Mouse (Mus musculus) kidney, adult 2 months (tissue): ENCODE results near the gene Dock7. TPM values are rescaled to one million over a fixed set of nuclear protein-coding genes. Genes with fewer than 3 reads are reported as not detected.
A peak's percentile ranks its signal among the peaks of the same experiment; 100 is the strongest.

Experiments
- DNase-seq: peaks from one replicate; pipeline ENCODE4 v3.0.0; 2021
- H3K27ac ChIP-seq: fragments of 200-500 bp; 2 replicates; pipeline ENCODE4 v1.5.1; 2012; ENCODE audit warnings: low read depth, low read length, control low read depth, inconsistent platforms; ENCODE audit not compliant: insufficient read depth
- H3K27me3 ChIP-seq: fragments of 200-500 bp; replicated peaks from 2 replicates; pipeline ENCODE4 v1.6.1; 2012; ENCODE audit warnings: mild to moderate bottlenecking, moderate library complexity, low read length, inconsistent platforms; ENCODE audit not compliant: control insufficient read depth, insufficient read depth
- H3K36me3 ChIP-seq: fragments of 200-500 bp; 2 replicates; pipeline ENCODE4 v1.6.1; 2012; ENCODE audit warnings: mild to moderate bottlenecking, moderate library complexity, low read length, inconsistent platforms; ENCODE audit not compliant: control insufficient read depth, insufficient read depth
- H3K4me1 ChIP-seq: fragments of 200-500 bp; 2 replicates; pipeline ENCODE4 v1.6.1; 2011; ENCODE audit warnings: low read length; ENCODE audit not compliant: control insufficient read depth, insufficient read depth
- H3K4me3 ChIP-seq: fragments of 200-500 bp; 2 replicates; pipeline ENCODE4 v1.5.1; 2011; ENCODE audit warnings: mild to moderate bottlenecking, low read depth, low read length, control low read depth; ENCODE audit not compliant: insufficient read depth
- CTCF ChIP-seq: fragments of 200-500 bp; conservative IDR thresholded peaks from 2 replicates; pipeline ENCODE4 v1.5.1; 2011; ENCODE audit warnings: low read depth, mild to moderate bottlenecking, control low read depth, low read length, moderate library complexity, mixed read lengths; ENCODE audit not compliant: insufficient read depth, insufficient read length
- POLR2A ChIP-seq: fragments of 200-500 bp; IDR thresholded peaks from one replicate; pipeline ENCODE4 v1.6.1; 2011; ENCODE audit warnings: low read depth, low read length, control low read depth
- WGBS: fragments of 180-500 bp; shearing (Covaris S2); methylation state at CpG from one replicate; pipeline ENCODE4 v1.1.7; 2018; 5-methylcytosine and 5-hydroxymethylcytosine counted together
- polyA plus RNA-seq: library from polyadenylated mRNA; depleted of rRNA; stranded (reverse); fragments of >200 nt; gene quantifications from 2 replicates; pipeline ENCODE4 v1.2.3, GENCODE M21; 2012

The Dock7 gene
- polyA plus RNA-seq, 1 experiment = 20.6 TPM

DNA sequence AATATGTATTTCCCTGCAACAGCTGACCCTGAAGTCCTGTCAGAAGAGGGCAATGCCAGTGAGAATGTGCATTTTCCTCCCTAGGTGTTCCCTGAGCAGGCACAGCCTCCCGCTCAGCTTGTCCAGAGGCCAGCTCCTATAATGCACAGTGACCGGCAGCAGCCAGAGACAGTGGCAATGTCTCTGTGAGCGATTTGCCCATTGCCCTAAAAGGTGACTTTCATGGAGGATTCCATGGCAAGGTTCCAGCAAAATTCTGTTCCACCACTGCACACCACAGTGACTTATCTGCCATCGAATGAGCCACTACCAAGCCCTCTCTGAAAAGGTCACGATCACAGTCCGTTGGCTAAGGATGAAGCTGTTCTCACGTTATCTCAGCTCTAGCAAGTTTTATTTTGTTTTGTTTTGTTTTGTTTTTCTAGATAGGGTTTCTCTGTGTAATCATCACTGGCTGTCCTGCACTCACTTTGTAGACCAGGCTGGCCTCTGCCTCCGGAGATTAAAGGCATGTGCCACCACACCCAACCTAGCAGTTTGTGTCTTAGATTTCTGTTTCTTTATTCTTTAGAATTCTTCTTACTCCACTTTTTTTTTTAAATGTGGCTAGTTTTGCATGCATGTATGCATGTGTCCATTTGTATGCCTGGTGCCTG, 17.4 kb upstream of the Dock7 start:
- Histone ChIP-seq H3K36me3 (no peaks in the 10 kb centered on the region), H3K4me1 (no peaks in the 10 kb centered on the region; the same call in 1 of the 2 replicates), H3K27ac (no peak overlapping the region), H3K27me3 (no peaks in the 10 kb centered on the region), H3K4me3 (no peak overlapping the region)
- 57% methylated on average over 8 of the region's 8 CpGs for WGBS
- TF ChIP-seq POLR2A = no peak
- TF ChIP-seq CTCF = no peak
- peak; percentile 28 for DNase-seq

DNA sequence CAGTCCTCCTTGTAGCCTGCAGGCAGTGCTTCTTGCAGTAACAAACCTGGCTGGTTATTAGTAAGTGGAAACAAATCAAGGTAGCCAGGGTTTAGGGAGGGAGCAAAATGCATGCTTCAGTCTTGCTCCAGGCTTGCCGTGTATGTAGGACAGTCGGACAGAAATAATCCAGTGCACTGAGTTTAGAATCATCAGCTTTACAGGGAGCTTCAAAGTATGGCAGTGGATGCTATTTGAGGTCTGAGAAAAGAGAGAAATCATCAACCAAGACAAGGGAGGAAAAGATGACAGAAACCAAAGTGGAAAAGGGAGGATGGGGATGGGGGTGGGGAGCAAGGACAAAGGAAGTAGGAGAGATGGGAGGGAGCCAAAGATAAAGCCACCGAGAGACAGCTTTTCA, 13.8 kb upstream of the Dock7 start:
- no peaks in the 10 kb centered on the region for H3K27me3 ChIP-seq
- DNase-seq = no peak
- 80% methylated on average over 3 of the region's 3 CpGs for WGBS
- H3K4me3 ChIP-seq = no peak overlapping the region
- TF ChIP-seq CTCF = no peak
- no peak for TF ChIP-seq POLR2A
- no peaks in the 10 kb centered on the region for H3K36me3 ChIP-seq
- no peak overlapping the region for H3K27ac ChIP-seq
- no peaks in the 10 kb centered on the region for H3K4me1 ChIP-seq

DNA sequence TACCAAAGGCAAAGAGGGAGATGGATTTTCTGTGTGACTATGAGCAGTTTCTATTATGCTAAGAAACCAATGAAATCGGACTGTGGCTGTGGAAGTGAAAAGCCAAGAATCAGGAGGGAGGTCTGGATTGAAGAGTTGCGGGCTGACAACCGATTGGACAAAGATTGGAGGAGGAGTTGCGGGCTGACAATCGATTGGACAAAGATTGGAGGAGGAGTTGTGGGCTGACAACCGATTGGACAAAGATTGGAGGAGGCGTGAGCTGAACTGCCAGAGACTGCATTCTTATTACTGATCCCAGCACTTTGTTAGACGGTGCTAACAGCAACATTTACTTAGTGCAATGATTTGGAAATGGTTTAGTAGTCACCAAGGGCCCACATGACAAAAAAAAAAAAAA, 12.6 kb upstream of the Dock7 start:
- Histone ChIP-seq H3K36me3 (no peaks in the 10 kb centered on the region), H3K4me1 (no peaks in the 10 kb centered on the region), H3K4me3 (no peak overlapping the region), H3K27me3 (no peaks in the 10 kb centered on the region), H3K27ac (no peak overlapping the region)
- WGBS = 97% methylated on average over 8 of the region's 8 CpGs
- DNase-seq = no peak
- no peak for TF ChIP-seq CTCF
- TF ChIP-seq POLR2A = no peak

DNA sequence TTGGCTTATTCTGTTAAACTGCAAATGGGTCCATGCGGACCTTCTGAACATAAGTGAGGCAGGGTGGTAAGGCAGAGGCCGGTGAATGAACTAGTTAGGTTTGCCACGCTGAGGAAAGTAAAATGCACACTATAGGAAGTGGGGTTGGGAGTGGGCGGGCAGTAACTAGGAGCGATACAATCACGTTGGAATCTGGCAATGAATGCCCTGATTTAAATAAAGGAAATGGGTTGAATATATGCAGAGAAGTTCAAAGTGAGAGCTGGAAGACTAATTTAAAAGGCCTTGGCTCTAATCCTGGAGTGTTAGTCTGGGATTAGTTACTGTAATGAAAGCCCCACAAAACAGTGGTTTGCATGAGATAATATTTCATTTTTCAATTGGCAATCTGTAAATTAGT, 12.0 kb upstream of the Dock7 start:
- WGBS = 68% methylated on average over 6 of the region's 6 CpGs
- Histone ChIP-seq H3K27me3 (no peaks in the 10 kb centered on the region), H3K4me3 (no peak overlapping the region), H3K4me1 (no peaks in the 10 kb centered on the region), H3K36me3 (no peaks in the 10 kb centered on the region), H3K27ac (no peak overlapping the region)
- TF ChIP-seq CTCF = no peak
- TF ChIP-seq POLR2A = no peak
- DNase-seq = no peak

DNA sequence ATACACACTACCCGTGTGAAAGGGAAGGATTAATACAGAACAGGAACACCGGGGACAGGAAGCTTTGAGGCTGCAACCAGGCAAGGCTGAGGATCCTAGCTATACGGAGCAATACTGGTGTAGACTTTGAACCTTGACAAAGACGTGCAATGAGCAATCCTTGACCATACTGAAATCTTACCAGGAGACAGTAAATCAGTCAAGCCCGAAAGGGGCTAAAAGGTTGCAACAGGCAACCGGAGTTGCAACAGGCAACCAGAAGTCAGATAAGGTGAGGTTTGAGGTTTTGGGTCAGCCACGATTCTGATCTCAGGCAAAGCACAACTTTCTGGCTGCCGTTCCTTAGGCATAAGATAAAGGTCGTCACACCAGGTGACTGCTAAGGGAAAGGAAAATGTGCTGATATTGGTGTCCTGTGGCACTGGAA, 10.5 kb upstream of the Dock7 start:
- no peak for DNase-seq
- Histone ChIP-seq H3K36me3 (no peaks in the 10 kb centered on the region), H3K4me1 (no peaks in the 10 kb centered on the region), H3K27me3 (no peaks in the 10 kb centered on the region), H3K4me3 (no peak overlapping the region), H3K27ac (no peak overlapping the region)
- TF ChIP-seq POLR2A = no peak
- TF ChIP-seq CTCF = no peak
- 42% methylated on average over 9 of the region's 9 CpGs for WGBS

DNA sequence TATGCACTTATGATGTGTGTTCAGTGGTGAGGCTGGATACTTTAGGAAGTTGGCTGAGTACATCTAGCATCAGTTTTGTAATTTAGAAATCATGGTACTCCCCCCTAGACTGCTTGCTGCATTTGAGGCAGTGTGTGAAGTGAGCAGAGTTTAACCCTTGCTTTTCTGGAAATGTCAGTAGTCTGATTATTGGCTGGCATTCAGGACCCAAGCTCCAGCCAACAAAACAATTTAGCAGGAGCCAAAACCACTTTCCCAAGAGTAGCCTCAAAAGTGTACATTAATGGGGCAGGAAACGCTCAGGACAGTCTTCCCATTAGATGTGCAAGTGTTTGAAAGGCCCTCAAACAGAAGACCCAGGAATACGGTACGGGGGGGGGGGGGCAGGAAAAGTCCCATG, 2.8 kb upstream of the Dock7 start:
- no peak overlapping the region for H3K27ac ChIP-seq
- H3K4me1 ChIP-seq = peaks cover 9% of the 10 kb centered on the region; the same call in 1 of the 2 replicates
- 59% methylated on average over 3 of the region's 3 CpGs for WGBS
- H3K27me3 ChIP-seq = no peaks in the 10 kb centered on the region
- TF ChIP-seq POLR2A (no peak), CTCF (no peak)
- DNase-seq = no peak
- H3K36me3 ChIP-seq = no peaks in the 10 kb centered on the region
- H3K4me3 ChIP-seq = no peak overlapping the region

DNA sequence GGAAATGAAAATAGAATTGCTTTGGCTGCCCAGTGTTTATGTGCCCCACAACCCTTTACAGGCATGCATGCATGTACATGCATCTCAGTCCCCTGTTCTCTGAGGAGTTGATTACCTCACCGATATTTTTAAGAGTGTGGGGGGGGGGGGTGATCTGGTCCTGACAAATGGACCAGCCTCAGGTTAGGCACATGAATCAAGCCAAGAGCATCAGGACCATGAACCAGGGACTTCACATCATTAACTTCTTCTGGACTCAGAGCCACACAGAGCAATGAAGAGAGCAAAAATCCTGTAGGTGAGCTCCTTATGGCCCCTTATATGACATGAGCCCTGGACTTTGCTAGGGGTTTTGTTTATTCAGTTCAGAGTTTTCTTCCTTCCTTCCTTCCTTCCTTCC, 2.1 kb upstream of the Dock7 start:
- 72% methylated on average over 1 of the region's 1 CpGs for WGBS
- TF ChIP-seq CTCF = no peak
- TF ChIP-seq POLR2A = no peak
- H3K27me3 ChIP-seq = no peaks in the 10 kb centered on the region
- no peak for DNase-seq
- H3K4me3 ChIP-seq = no peak overlapping the region
- H3K27ac ChIP-seq = no peak overlapping the region
- no peaks in the 10 kb centered on the region for H3K36me3 ChIP-seq
- peaks cover 9% of the 10 kb centered on the region; the same call in 1 of the 2 replicates for H3K4me1 ChIP-seq

DNA sequence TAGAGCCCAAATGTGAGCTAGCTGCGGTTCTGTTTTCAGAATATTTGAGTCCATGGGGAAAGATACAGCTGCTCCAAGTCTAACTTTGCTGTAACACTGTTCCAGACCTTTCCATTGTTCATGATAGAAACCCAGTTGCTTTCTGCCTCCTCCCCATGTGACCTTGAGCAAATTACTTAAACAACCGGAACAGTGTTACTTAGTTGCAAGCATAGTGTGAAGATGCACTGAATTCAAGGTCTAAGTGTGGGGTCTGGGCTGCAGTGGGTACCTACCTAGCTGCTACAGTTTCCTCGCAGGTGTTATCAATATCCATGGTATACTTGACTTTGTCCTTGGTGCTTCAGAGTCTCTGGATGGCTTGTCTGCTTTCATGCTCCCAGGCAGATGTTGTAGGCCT, 1.3 kb upstream of the Dock7 start:
- 88% methylated on average over 3 of the region's 3 CpGs for WGBS
- Histone ChIP-seq H3K27me3 (no peaks in the 10 kb centered on the region), H3K27ac (no peak overlapping the region; the same call in none of the 2 replicates), H3K4me3 (no peak overlapping the region), H3K36me3 (no peaks in the 10 kb centered on the region), H3K4me1 (peaks cover 9% of the 10 kb centered on the region; the same call in 1 of the 2 replicates)
- no peak for DNase-seq
- TF ChIP-seq POLR2A (no peak), CTCF (no peak)
